Comparison of ENCODE assay signal across 28 mouse cellular contexts in the genomic region with DNA sequence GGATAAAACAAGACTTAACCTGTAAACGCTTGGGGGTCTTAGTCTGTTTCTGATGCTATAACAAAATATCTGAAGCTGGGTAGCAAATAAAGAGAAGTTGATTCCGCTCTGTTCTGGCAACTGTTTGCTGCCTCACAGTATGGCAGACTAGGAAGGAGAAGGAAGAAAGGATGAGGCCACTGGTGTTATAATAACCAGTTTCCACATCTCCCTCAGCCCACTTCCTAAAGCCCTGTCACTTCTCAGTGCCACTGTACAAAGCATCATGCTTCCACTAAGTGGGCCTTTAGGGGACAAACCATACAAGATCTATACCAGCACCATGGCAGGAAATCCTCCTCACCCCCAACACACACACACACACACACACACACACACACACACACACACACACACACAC. TPM values are rescaled to one million over a fixed set of nuclear protein-coding genes. Genes with fewer than 3 reads are reported as not detected.
"Had no signal": no experiment of that assay in that cellular context is flagged by ENCODE, and none has a peak within 500 bp of the region (broad histone marks: within the 10 kb centered on the region; RNA-seq: fewer than 3 reads in every experiment).

No protein-coding gene starts in this region.

- H3K27ac ChIP-seq: kidney, embryonic 15.5 days; limb, embryonic 12.5 days; limb, embryonic 15.5 days; liver, embryonic 12.5 days; liver, embryonic 15.5 days; midbrain, embryonic 10.5 days; midbrain, embryonic 13.5 days; neural tube, embryonic 13.5 days had no signal

- H3K9ac ChIP-seq: kidney, embryonic 15.5 days; limb, embryonic 12.5 days; limb, embryonic 15.5 days; liver, embryonic 12.5 days; liver, embryonic 15.5 days; midbrain, embryonic 13.5 days; neural tube, embryonic 13.5 days had no signal

- ATAC-seq: intestine, postnatal 0 days; liver, embryonic 12.5 days; midbrain, embryonic 13.5 days; midbrain, embryonic 16.5 days had no signal

- H3K4me1 ChIP-seq: midbrain, embryonic 13.5 days had no signal

- H3K36me3 ChIP-seq: kidney, embryonic 15.5 days; limb, embryonic 12.5 days; limb, embryonic 15.5 days; liver, embryonic 12.5 days; liver, embryonic 15.5 days; midbrain, embryonic 10.5 days; midbrain, embryonic 13.5 days; neural tube, embryonic 13.5 days had no signal

- DNase-seq: kidney, adult 2 months; kidney, postnatal 10 days; kidney, postnatal 4 days; left cerebral cortex, postnatal 4 days; lung, postnatal 14 days; lung, postnatal 4 days; retina, postnatal 1 day; right cerebral cortex, postnatal 25 days; spleen, adult 18-20 months; thymus, adult 18-20 months; thymus, postnatal 4 days had no signal

- H3K27me3 ChIP-seq: kidney, embryonic 15.5 days; liver, embryonic 12.5 days; liver, embryonic 15.5 days; megakaryocyte, embryonic 14.5 days had no signal

- H3K4me2 ChIP-seq: kidney, embryonic 15.5 days; limb, embryonic 12.5 days; limb, embryonic 15.5 days; liver, embryonic 12.5 days; liver, embryonic 15.5 days; midbrain, embryonic 13.5 days; neural tube, embryonic 13.5 days had no signal

- H3K9me3 ChIP-seq: kidney, embryonic 15.5 days; limb, embryonic 12.5 days; limb, embryonic 15.5 days; liver, embryonic 12.5 days; liver, embryonic 15.5 days; megakaryocyte, embryonic 14.5 days; midbrain, embryonic 10.5 days; midbrain, embryonic 13.5 days; neural tube, embryonic 13.5 days had no signal

- H3K4me3 ChIP-seq: kidney, embryonic 15.5 days; limb, embryonic 12.5 days; limb, embryonic 15.5 days; liver, embryonic 12.5 days; liver, embryonic 15.5 days; midbrain, embryonic 10.5 days; midbrain, embryonic 13.5 days; myocyte; neural tube, embryonic 13.5 days had no signal

RNA-seq across cellular contexts. Expression of gene Plac9a, which starts 52.5 kb away (rescaled TPM):
- total RNA-seq: layer of hippocampus, adult 18-20 months; left cerebral cortex, postnatal 14 days; monocyte, adult 5-6 weeks; neutrophil, adult 5-6 weeks had no signal
- polyA plus RNA-seq: limb, embryonic 12.5 days; limb, embryonic 15.5 days; liver, embryonic 12.5 days; midbrain, embryonic 10.5 days; midbrain, embryonic 13.5 days; midbrain, embryonic 16.5 days; neural tube, embryonic 13.5 days; stomach, embryonic 16.5 days had no signal
